Mouse (Mus musculus): ENCODE data around the gene Ppp4r2.

- no peak for TF ChIP-seq EP300 (IDR thresholded peaks at IDR 0.05; ENCODE audit: low read depth)
- TF ChIP-seq CTCF (IDR thresholded peaks at IDR 0.05; ENCODE audit: low read depth): no peak
Observed at GRCm38 (mm10) chr6:100848682-100849375, 15.4 kb downstream of the Ppp4r2 start.

All from heart, postnatal 0 days (tissue).